Mouse (Mus musculus): Measurements from ENCODE around the gene Ngb. TPM values are rescaled to one million over a fixed set of nuclear protein-coding genes. Genes with fewer than 3 reads are reported as not detected.

The Ngb gene
- polyA plus RNA-seq, 1 experiment from 2014 or later: 0.35 TPM

DNA sequence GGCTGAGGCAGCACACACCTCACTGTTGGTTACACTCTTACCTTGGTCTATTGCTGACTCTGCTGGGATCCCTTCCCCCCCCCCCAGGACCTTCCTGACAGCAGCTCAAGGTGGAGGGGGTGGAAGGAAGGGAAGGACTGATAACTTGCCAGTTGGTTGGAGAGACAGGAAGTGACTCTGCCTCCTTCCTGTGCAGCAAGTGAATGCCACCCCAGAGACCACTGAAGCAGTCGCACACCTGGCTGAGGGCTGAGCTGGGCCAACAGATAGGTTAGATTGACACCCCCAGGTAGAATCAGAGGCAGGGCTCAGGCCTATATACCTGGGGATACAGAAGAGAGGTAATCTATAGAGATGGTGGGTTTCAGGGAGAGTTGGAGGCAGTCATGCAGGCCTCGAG, 10.4 kb downstream of the Ngb start:
- DNase-seq (ENCODE audit: low spot score): peak; percentile 2

DNA sequence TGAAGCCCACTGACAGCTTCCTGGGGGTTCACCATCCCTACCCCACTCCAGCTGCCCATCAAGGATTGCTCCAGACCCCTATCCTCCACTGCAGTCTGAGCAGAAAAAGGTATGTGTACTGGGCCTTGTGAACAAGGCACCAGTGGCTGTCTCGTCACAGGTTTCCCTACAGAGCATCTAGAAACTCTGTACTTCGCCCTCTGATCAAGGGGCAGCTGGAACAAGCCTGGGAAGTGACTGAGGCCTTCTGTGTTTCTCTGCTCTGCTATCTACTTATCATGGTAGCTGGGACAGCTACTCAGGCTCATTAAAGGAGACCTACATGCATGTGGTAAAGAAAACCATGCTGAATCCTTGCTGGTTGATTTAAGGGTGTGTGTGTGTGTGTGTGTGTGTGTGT, 12.6 kb downstream of the Ngb start:
- no peak for DNase-seq (ENCODE audit: low spot score)

DNA sequence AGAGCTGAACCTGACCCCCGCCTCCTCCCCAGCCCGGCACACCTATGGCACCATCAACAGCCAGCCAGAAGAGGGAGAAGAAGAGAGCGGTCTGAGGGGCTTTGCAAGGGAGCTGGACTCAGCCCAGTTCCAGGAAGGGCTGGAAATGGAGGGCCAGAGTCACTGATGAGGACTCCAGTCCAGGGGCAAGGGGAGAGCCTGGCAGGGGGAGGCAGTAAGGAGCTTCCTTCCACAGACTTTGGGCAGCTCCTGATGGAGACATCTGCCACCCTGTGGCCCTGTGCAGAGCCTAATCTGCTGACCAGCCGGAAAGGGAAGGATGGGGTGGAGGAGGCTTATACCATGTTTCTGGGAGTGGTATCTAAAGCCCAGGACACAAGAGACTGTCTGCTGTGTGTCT, 13.1 kb downstream of the Ngb start:
- no peak for DNase-seq (ENCODE audit: low spot score)

DNA sequence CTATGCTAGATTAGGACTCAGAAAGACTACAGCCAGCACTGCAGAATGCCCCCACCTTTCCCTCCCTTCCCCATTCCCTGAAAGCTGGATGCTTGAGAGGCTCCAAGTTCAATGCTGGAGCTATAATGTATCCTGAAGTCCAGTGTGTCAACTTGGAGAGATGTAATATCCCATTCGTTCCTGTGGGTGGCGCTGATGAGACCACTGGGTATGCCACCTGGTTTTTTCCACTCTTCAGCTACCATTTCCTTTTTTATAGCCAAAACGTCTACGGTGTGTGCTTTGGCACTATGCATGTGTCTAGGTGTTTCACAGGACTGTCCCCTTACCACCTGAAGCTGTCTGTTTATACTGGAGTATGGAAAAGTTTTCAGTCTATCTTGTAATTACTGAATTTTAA, 14.0 kb downstream of the Ngb start:
- DNase-seq (ENCODE audit: low spot score): peak; percentile 10

DNA sequence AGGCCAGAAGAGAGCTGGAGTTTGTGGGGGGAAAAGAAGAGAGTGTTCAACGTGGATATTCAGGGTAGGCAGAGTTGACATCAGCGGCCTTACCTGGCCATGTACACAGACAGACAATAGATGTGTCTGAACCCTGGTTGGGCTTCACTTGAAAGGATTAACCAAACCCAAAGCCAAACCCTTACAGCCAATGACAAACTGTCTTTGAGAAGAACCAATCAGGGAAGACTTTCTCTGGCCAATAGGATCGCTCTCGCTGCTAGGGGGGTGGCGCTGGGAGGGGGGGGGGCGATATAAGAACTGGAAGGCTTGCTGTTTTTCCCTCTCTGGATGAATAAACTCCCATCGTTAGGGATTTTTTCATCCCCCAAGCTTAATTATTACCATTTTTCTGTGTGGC, 15.1 kb downstream of the Ngb start:
- no peak for DNase-seq (ENCODE audit: low spot score)

DNA sequence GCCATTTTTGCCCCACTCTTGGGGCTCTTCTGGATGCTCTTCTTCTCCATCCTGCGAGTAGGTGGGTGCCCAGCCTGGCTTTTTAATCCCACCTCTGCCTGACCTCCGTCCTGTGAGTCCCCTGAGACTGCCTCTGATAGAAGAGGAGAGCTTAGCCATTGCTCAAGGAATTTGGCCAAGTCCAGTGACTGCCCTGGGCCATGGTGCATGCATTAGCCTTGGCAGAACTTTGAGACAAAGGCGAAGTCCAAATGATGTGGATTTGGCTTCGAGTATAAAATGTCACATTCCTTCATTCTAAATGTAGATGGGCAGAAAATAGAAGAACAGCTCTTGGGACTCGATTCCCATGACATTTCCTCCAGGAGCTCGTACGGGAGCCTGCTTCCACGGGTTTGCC, 19.5 kb downstream of the Ngb start:
- no peak for DNase-seq (ENCODE audit: low spot score)

DNA sequence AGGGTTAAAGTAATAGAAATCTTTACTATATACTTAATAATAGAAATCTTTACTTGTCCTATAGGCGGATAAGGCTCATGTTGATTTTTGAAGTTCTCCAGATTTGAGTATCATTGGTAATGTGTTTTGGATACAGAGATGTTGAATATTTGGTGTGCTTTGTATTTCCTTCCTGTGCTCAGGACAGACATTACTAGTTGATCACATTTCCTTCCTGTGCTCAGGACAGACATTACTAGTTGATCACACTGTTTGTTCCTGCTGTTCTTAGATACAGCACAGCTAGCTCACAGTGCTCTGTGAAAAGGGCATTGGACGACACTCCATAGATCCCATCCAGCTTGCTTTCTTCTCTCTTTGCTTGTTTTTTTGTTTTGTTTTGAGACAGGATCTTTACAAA, 25.7 kb downstream of the Ngb start:
- DNase-seq (ENCODE audit: low spot score): no peak

DNA sequence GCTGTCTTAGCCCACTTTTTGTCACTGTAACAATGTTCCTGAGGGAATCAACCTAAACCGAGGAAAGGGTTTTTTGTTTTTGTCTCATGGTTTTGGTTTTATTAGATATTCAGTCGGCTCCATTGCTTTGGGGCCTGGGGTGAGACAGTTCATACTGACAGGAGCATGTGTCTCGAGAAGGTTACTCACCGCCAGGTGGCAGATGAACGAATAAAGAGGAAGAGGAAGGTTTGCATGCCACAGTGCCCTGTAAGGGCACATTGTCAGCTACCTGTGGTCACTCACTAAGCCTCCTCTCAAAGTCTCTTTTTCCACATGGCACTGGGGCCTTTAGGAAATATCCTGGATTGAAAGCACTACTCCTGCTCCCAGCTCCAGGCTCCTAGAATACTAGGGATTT, 31.8 kb downstream of the Ngb start:
- no peak for DNase-seq (ENCODE audit: low spot score)

DNA sequence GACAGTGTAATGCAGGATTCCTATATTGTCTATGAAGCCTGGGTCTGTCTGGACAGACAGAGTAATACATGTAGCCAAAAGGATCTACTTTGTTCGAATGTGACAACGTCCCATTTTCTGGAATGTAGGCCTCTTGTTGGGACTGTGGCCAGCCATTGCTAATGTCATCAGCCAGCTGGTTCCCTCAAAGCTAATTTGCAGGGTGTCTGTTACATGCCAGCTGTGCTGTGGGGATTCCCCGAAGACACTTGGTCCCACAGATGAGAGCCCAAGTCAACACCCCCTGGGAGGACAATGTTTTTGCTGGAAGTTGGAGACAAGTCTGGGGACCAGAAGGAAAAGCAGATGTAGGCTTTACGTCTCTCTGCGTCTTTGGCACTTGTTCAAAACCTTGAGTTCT, 35.9 kb downstream of the Ngb start:
- DNase-seq (ENCODE audit: low spot score): no peak

DNA sequence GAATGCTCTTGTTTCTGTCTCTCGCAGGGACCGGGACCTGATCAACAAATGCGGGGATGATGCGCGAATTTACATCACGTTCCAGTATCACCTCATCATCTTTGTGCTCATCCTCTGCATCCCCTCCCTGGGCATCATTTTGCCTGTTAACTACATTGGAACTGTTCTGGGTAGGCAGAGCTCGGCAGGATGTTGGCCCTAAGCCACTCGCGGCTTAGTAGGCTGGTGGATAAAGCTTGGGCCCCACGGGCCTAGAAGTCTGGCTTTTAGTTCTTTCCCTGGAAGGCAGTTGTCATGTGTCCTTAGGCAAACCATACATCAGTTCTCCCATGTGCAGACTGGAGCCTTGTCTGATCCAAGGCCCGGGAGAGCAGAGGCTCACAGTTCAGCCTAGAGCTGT, 36.9 kb downstream of the Ngb start:
- no peak for DNase-seq (ENCODE audit: low spot score)

DNA sequence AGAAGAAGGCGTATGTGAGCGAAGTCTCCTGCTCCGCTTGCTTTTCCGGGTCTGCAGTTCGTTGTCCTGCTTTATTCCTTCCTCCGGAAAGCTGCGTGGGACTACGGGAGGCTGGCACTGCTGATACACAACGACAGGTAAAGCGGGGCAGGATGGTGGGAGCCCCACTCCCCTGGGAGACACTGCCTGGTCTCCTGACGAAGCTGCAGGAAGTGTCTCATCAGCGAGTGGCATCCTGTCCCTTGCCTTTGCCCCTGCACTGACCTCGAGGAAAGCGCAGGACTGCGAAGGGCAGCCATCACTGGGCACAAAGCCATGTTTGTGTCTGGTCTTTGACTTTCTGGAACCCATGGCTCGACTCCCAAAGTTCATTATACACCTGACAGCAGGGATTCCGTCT, 45.3 kb downstream of the Ngb start:
- DNase-seq (ENCODE audit: low spot score): no peak

DNA sequence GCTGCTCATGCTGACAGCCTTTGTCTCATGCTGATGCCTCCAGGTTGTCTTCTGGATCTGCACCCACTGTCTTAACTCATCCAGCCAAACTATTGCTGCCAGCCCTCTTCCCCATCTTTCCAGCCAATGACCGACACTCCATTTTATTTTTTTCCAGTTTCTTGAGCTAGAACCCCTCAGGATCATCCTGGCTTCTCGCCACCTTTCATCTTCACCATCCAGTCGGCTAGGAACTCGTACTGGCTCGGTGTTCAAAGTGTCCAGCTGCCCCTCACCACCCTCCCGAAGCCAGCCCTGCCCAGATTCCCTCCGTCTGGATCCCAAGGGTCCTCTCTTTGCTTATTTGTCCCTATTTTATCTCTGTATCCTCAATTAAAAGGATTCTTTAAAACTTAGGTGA, 47.5 kb downstream of the Ngb start:
- no peak for DNase-seq (ENCODE audit: low spot score)

DNA sequence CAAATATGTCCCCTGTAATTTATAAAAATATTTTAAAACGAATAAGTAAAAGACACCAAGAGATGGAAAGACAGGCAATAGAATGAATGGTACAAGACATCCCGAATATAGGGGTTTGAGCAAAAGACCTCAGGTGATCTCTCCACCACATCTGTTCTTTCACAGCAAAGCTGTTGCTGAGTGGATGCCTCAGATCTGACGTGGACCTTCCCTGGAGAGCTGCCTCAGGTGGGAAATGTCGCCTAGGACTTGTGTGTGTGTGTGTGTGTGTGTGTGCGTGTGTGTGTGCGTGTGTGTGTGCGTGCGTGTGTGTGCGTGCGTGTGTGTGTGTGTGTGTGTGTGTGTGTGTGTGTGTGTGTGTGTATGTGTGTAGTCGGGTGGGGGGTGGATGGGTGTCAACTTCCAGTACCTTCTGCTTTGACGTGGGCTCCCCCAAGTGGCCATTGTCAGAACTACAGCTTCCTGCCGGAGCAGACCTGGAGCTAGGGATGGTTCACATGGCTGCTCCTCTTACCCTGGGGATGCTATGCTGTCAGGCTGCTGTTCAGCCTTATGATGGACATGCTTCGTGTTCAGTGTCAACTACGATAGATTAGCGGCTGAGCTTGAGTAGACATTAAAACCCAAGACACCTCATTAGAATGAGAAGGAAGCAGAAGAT, 49.5 kb downstream of the Ngb start:
- peak; percentile 48 for DNase-seq (ENCODE audit: low spot score)

DNA sequence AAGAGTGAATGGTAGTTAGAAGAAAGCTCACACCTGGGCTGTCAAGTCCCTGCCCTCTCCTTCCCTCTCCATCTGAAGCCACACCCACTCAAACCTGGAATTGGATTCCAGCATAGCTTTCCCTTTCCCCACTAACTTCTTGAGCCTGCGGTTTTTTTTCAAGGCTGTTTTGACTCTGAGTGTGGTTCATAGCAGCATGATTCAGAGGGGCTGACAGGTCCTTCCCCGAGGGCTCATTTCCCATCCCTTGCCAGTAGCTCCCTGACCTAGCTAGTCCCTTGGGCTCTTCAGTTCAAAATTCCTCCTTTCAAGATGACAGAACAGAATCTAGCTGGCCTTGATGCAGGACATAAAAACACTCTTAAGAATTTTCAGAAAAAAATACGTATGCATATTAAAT, 54.8 kb downstream of the Ngb start:
- no peak for DNase-seq (ENCODE audit: low spot score)

Other genes starting within 250 kb of the Ngb start
- gene Irf2bpl, start 217.7 kb downstream of the Ngb start, polyA plus RNA-seq (2015; fragmentation: Nextera tagmentation; extraction: Ambion mirVana): 13.1 and 15.5 TPM in 2 replicates
- 18.8 and 20.1 TPM in 2 replicates for gene Cipc, start 155.5 kb downstream of the Ngb start, polyA plus RNA-seq (2015; fragmentation: Nextera tagmentation; extraction: Ambion mirVana)
- 0.05 TPM in 2 replicates for gene Zdhhc22, start 112.1 kb downstream of the Ngb start, polyA plus RNA-seq (2015; fragmentation: Nextera tagmentation; extraction: Ambion mirVana)
- gene Tmem63c, start 81.2 kb downstream of the Ngb start, polyA plus RNA-seq (2015; fragmentation: Nextera tagmentation; extraction: Ambion mirVana): 0.05 and 0.13 TPM in 2 replicates
- gene Gstz1, start 44.6 kb upstream of the Ngb start, polyA plus RNA-seq (2015; fragmentation: Nextera tagmentation; extraction: Ambion mirVana): 19.2 and 19.8 TPM in 2 replicates
- 4.8 and 5.4 TPM in 2 replicates for gene Pomt2, start 45.4 kb upstream of the Ngb start, polyA plus RNA-seq (2015; fragmentation: Nextera tagmentation; extraction: Ambion mirVana)
- gene Samd15, start 97.2 kb upstream of the Ngb start, polyA plus RNA-seq (2015; fragmentation: Nextera tagmentation; extraction: Ambion mirVana): 1.2 and 1.6 TPM in 2 replicates
- gene Tmed8, start 97.9 kb upstream of the Ngb start, polyA plus RNA-seq (2015; fragmentation: Nextera tagmentation; extraction: Ambion mirVana): 3.4 TPM in 2 replicates
- gene Noxred1, start 136.2 kb upstream of the Ngb start, polyA plus RNA-seq (2015; fragmentation: Nextera tagmentation; extraction: Ambion mirVana): 0.86 and 0.89 TPM in 2 replicates
- gene Vipas39, start 163.7 kb upstream of the Ngb start, polyA plus RNA-seq (2015; fragmentation: Nextera tagmentation; extraction: Ambion mirVana): 30.5 and 33.2 TPM in 2 replicates
- gene Ahsa1, start 163.9 kb upstream of the Ngb start, polyA plus RNA-seq (2015; fragmentation: Nextera tagmentation; extraction: Ambion mirVana): 193 and 211 TPM in 2 replicates
- 0.06 and 0.07 TPM in 2 replicates for gene Ism2, start 197.2 kb upstream of the Ngb start, polyA plus RNA-seq (2015; fragmentation: Nextera tagmentation; extraction: Ambion mirVana)